Mouse (Mus musculus) C2C12 (cell line): ENCODE results near the gene Nsfl1c.
"Not testable (repeated sequence)": the region's sequence is repeated elsewhere in the genome, so short reads cannot be mapped to it uniquely, and the experiment has no call there.

Experiments used
- CEBPB ChIP-seq: IDR thresholded peaks from one replicate; pipeline ENCODE4 v1.6.1; 2011; ENCODE audit warnings: low read depth, mild to moderate bottlenecking, control low read depth, moderate library complexity
- CTCF ChIP-seq: IDR thresholded peaks from one replicate; pipeline ENCODE4 v1.5.1; 2011; ENCODE audit not compliant: control insufficient read depth, insufficient read depth, insufficient read length
- MAX ChIP-seq: IDR thresholded peaks from one replicate; pipeline ENCODE4 v1.6.1; 2011; ENCODE audit warnings: mild to moderate bottlenecking, control low read depth
- MYOD1 ChIP-seq: IDR thresholded peaks from one replicate; pipeline ENCODE4 v1.6.1; 2011; ENCODE audit warnings: low read depth; ENCODE audit not compliant: control insufficient read depth, insufficient read length
- MYOG ChIP-seq: IDR thresholded peaks from one replicate; pipeline ENCODE4 v1.6.1; 2011; ENCODE audit not compliant: control insufficient read depth, insufficient read length; ENCODE audit errors: extremely low read depth
- USF1 ChIP-seq: IDR thresholded peaks from one replicate; pipeline ENCODE4 v1.6.1; 2011; ENCODE audit warnings: low read depth, mild to moderate bottlenecking, control low read depth, moderate library complexity

DNA sequence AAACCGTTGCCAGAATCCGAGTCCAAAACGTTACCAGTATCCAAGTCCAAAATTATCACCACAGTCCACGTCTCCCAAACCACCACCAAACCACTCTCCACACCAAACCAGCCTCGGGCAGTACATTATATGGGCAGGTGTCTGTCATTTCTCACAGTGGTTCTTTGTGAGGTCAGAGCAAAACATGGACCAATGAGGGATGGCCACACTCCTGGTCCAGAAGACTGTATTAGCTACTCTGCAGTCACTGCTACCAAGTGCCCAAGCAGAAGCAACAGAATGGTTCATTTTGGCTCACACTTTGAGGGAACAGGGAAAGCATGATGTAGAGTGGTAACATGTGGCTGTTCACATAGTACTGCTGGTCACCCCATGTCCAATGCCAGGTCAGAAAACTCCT, 17.9 kb upstream of the Nsfl1c start, which contains the start of gene 4921509C19Rik:
- TF ChIP-seq CTCF, USF1, MYOD1, CEBPB, MAX, MYOG: not testable (repeated sequence)
